ENCODE assay signal across 14 mouse cellular contexts in genomic region chr7:35583476-35584025, GRCm38 (mm10). TPM values are rescaled to one million over a fixed set of nuclear protein-coding genes. Genes with fewer than 3 reads are reported as not detected.
DNase-seq lines count a peak whose midpoint lies in the region; ATAC-seq and TF ChIP-seq lines count a peak whose summit lies in the region.
"Had no signal": no experiment of that assay in that cellular context is flagged by ENCODE, and none has a peak within 500 bp of the region (broad histone marks: within the 10 kb centered on the region; RNA-seq: fewer than 3 reads in every experiment).

No protein-coding gene starts in this region.

- no peaks in the 10 kb centered on the region for H3K36me3 ChIP-seq in liver, embryonic 11.5 days (ENCODE audit: control insufficient read depth, insufficient read depth, low read length)
- no peaks in the 10 kb centered on the region for H3K36me3 ChIP-seq in liver, postnatal 0 days (replicated peaks; ENCODE audit: insufficient read depth, low read length)
- H3K36me3 ChIP-seq in liver, embryonic 15.5 days (replicated peaks) = no peaks in the 10 kb centered on the region

- no peak overlapping the region for H3K9ac ChIP-seq in liver, embryonic 11.5 days (ENCODE audit: low read depth, low read length)
- no peak overlapping the region for H3K9ac ChIP-seq in liver, postnatal 0 days (replicated peaks)
- H3K9ac ChIP-seq in liver, embryonic 15.5 days = no peak overlapping the region

- H3K4me3 ChIP-seq in liver, embryonic 11.5 days (ENCODE audit: low read depth, low read length) = no peak overlapping the region
- H3K4me3 ChIP-seq in liver, postnatal 0 days (ENCODE audit: low read depth, low read length) = no peak overlapping the region
- peak overlapping the region; percentile 94 for H3K4me3 ChIP-seq in liver, embryonic 15.5 days (replicated peaks)

- H3K27ac ChIP-seq in liver, embryonic 11.5 days (ENCODE audit: low read depth, low read length) = no peak overlapping the region
- H3K27ac ChIP-seq in liver, postnatal 0 days (ENCODE audit: low read depth) = no peak overlapping the region
- no peak overlapping the region for H3K27ac ChIP-seq in liver, embryonic 15.5 days (replicated peaks)

- WGBS in liver, embryonic 11.5 days = 26% methylated on average over 11 of the region's 11 CpGs
- 29% methylated on average over 11 of the region's 11 CpGs for WGBS in liver, postnatal 0 days (ENCODE audit: insufficient replicate concordance)
- 34% methylated on average over 11 of the region's 11 CpGs for WGBS in liver, embryonic 15.5 days (ENCODE audit: insufficient replicate concordance)

- no peaks in the 10 kb centered on the region for H3K9me3 ChIP-seq in liver, embryonic 11.5 days (ENCODE audit: control insufficient read depth, low read length)
- H3K9me3 ChIP-seq in liver, postnatal 0 days (ENCODE audit: low read length) = no peaks in the 10 kb centered on the region
- H3K9me3 ChIP-seq in liver, embryonic 15.5 days (replicated peaks) = no peaks in the 10 kb centered on the region

- peaks cover 25% of the 10 kb centered on the region for H3K27me3 ChIP-seq in liver, embryonic 11.5 days (replicated peaks; ENCODE audit: control insufficient read depth, insufficient read depth, low read length)
- peaks cover 24% of the 10 kb centered on the region for H3K27me3 ChIP-seq in liver, postnatal 0 days (ENCODE audit: insufficient read depth, low read length)
- peaks cover 57% of the 10 kb centered on the region for H3K27me3 ChIP-seq in liver, embryonic 15.5 days

- no peak for TF ChIP-seq CTCF in liver, postnatal 0 days (IDR thresholded peaks at IDR 0.05; ENCODE audit: low read depth)

- no peak for ATAC-seq in liver, embryonic 11.5 days (replicated peaks; ENCODE audit: low FRiP score)
- no peak for ATAC-seq in liver, postnatal 0 days
- ATAC-seq in liver, embryonic 15.5 days (ENCODE audit: insufficient read depth) = no peak
- ATAC-seq: intestine, postnatal 0 days; lung, postnatal 0 days had no signal

- peak; percentile 17 for DNase-seq in adrenal gland, postnatal 14 days
- no peak for DNase-seq in adrenal gland, adult 18-20 months (ENCODE audit: low spot score in 2 of 2)
- no peak for DNase-seq in liver, embryonic 11.5 days (ENCODE audit: low spot score)
- no peak for DNase-seq in liver, postnatal 0 days
- peak; percentile 18 for DNase-seq in ZHBTc4 (ENCODE audit: low read depth, low spot score)
- DNase-seq in layer of hippocampus, postnatal 25 days (ENCODE audit: extremely low spot score in 1 of 2, low spot score in 1 of 2) = no peak
- no peak for DNase-seq in cerebellum, adult 8-10 months
- DNase-seq: cerebellum, postnatal 36 days; thymus, adult 18-20 months had no signal

- peaks cover 32% of the 10 kb centered on the region for H3K4me1 ChIP-seq in liver, embryonic 11.5 days (replicated peaks; ENCODE audit: control insufficient read depth, insufficient read depth, low read length)
- H3K4me1 ChIP-seq in liver, postnatal 0 days (ENCODE audit: insufficient read depth) = peaks cover 21% of the 10 kb centered on the region
- peaks cover 48% of the 10 kb centered on the region for H3K4me1 ChIP-seq in liver, embryonic 15.5 days (replicated peaks)

- no peak for TF ChIP-seq EP300 in liver, postnatal 0 days (IDR thresholded peaks at IDR 0.05; ENCODE audit: low read depth)

- H3K4me2 ChIP-seq in liver, embryonic 11.5 days = 0 out of 2 replicates have a peak overlapping the region, but pooled peaks have one; percentile 100
- H3K4me2 ChIP-seq in liver, postnatal 0 days (ENCODE audit: low read depth, low read length) = no peak overlapping the region
- H3K4me2 ChIP-seq in liver, embryonic 15.5 days = peak overlapping the region; percentile 97; the same call in 1 of the 2 replicates

RNA-seq across cellular contexts. Expression of gene Rgs9bp, which starts 1.8 kb away (rescaled TPM):
- 0.37 and 0.56 TPM in 2 replicates for total RNA-seq in adrenal gland, postnatal 14 days (2021)
- total RNA-seq in adrenal gland, adult 18-20 months (2021) = under 1 TPM; 0.29 to 0.30 TPM
- polyA plus RNA-seq in liver, embryonic 11.5 days (2014; fragmentation: Nextera tagmentation; extraction: Ambion mirVana) = 0.22 and 0.40 TPM in 2 replicates
- 0.02 TPM in 1 of 2 replicates, not detected in the other for polyA plus RNA-seq in liver, postnatal 0 days (2015; fragmentation: Nextera tagmentation; extraction: Ambion mirVana)
- polyA plus RNA-seq in liver, embryonic 15.5 days (2015; fragmentation: Nextera tagmentation; extraction: Ambion mirVana) = 0.03 TPM in 2 replicates
- total RNA-seq in layer of hippocampus, postnatal 25 days (2021) = under 1 TPM; 0.30 to 0.31 TPM
- total RNA-seq: heart, adult 8-10 months; monocyte, adult 5-6 weeks had no signal

RNA-seq across cellular contexts. Expression of gene Ankrd27, which starts 2.5 kb away (rescaled TPM):
- 30.7 and 33.6 TPM in 2 replicates for total RNA-seq in adrenal gland, postnatal 14 days (2021)
- 10 to 100 TPM; 28.7 to 30.2 TPM for total RNA-seq in adrenal gland, adult 18-20 months (2021)
- 63.1 and 71.3 TPM in 2 replicates for polyA plus RNA-seq in liver, embryonic 11.5 days (2014; fragmentation: Nextera tagmentation; extraction: Ambion mirVana)
- 11.8 and 14.2 TPM in 2 replicates for polyA plus RNA-seq in liver, postnatal 0 days (2015; fragmentation: Nextera tagmentation; extraction: Ambion mirVana)
- 20.7 and 22.6 TPM in 2 replicates for polyA plus RNA-seq in liver, embryonic 15.5 days (2015; fragmentation: Nextera tagmentation; extraction: Ambion mirVana)
- total RNA-seq in layer of hippocampus, postnatal 25 days (2021) = 10 to 100 TPM; 31.6 to 40.0 TPM

RNA-seq across cellular contexts. Expression of gene Nudt19, which starts 27.4 kb away (rescaled TPM):
- total RNA-seq in adrenal gland, postnatal 14 days (2021) = 56.6 and 59.6 TPM in 2 replicates
- total RNA-seq in adrenal gland, adult 18-20 months (2021) = 10 to 100 TPM; 51.1 to 53.2 TPM
- 125 and 144 TPM in 2 replicates for polyA plus RNA-seq in liver, embryonic 11.5 days (2014; fragmentation: Nextera tagmentation; extraction: Ambion mirVana)
- polyA plus RNA-seq in liver, postnatal 0 days (2015; fragmentation: Nextera tagmentation; extraction: Ambion mirVana) = 79.4 and 79.9 TPM in 2 replicates
- 67.2 and 69.0 TPM in 2 replicates for polyA plus RNA-seq in liver, embryonic 15.5 days (2015; fragmentation: Nextera tagmentation; extraction: Ambion mirVana)
- 10 to 100 TPM; 65.8 to 73.0 TPM for total RNA-seq in layer of hippocampus, postnatal 25 days (2021)

RNA-seq across cellular contexts. Expression of gene Tdrd12, which starts 46.0 kb away (rescaled TPM):
- not detected in 2 replicates for total RNA-seq in adrenal gland, postnatal 14 days (2021)
- total RNA-seq in adrenal gland, adult 18-20 months (2021) = under 1 TPM; 0.07 to 0.10 TPM
- polyA plus RNA-seq in liver, embryonic 11.5 days (2014; fragmentation: Nextera tagmentation; extraction: Ambion mirVana) = 0.22 and 0.29 TPM in 2 replicates
- polyA plus RNA-seq in liver, postnatal 0 days (2015; fragmentation: Nextera tagmentation; extraction: Ambion mirVana) = 0.13 and 0.26 TPM in 2 replicates
- polyA plus RNA-seq in liver, embryonic 15.5 days (2015; fragmentation: Nextera tagmentation; extraction: Ambion mirVana) = 0.20 TPM in 1 of 2 replicates, not detected in the other
- under 1 TPM; 0.39 to 0.89 TPM for total RNA-seq in layer of hippocampus, postnatal 25 days (2021)
- total RNA-seq: monocyte, adult 5-6 weeks had no signal
- polyA plus RNA-seq: lung, postnatal 0 days had no signal

Comparison
In these comparisons a context has a peak if more than half of its experiments do, and no peak if none do; other contexts are left out.
1. DNase-seq: peak in adrenal gland, postnatal 14 days (single experiment) and ZHBTc4 (single experiment); none in adrenal gland, adult 18-20 months (0 of 2), liver, embryonic 11.5 days (single experiment), liver, postnatal 0 days (single experiment), layer of hippocampus, postnatal 25 days (0 of 2) and cerebellum, adult 8-10 months (single experiment).